Mouse (Mus musculus) stomach, postnatal 0 days (tissue): ENCODE results near the gene 1700025C18Rik.

Source experiments
- CTCF ChIP-seq: IDR thresholded peaks from 2 replicates; pipeline ENCODE4 v1.5.1; 2016; ENCODE audit warnings: antibody characterized with exemption, low read depth, mild to moderate bottlenecking, moderate library complexity
- EP300 ChIP-seq: optimal IDR thresholded peaks from 2 replicates; pipeline ENCODE3; 2016; ENCODE audit warnings: antibody characterized with exemption

- TF ChIP-seq CTCF, result peak; percentile 46
- no peak for TF ChIP-seq EP300
These were observed 56.2 kb downstream of the 1700025C18Rik start, which contains the start of gene Ncoa5 for GRCm38 (mm10) chr2:165034131-165035057.
